Mouse (Mus musculus) adrenal gland, postnatal 10 days (tissue): ENCODE results near the gene Rgs13. TPM values are rescaled to one million over a fixed set of nuclear protein-coding genes. Genes with fewer than 3 reads are reported as not detected.
"Not testable (repeated sequence)": the region's sequence is repeated elsewhere in the genome, so short reads cannot be mapped to it uniquely, and the experiment has no call there.

Experiments used
- DNase-seq: peaks from one replicate; pipeline ENCODE4 v3.0.0; 2021; ENCODE audit warnings: mixed read lengths
- total RNA-seq, 2 experiments: library from RNA; stranded (reverse); gene quantifications; 2 replicates each; pipeline ENCODE4 v1.2.3; 2021

Gene Rgs13
- total RNA-seq, 2 experiments from 2014 or later: not detected

DNA sequence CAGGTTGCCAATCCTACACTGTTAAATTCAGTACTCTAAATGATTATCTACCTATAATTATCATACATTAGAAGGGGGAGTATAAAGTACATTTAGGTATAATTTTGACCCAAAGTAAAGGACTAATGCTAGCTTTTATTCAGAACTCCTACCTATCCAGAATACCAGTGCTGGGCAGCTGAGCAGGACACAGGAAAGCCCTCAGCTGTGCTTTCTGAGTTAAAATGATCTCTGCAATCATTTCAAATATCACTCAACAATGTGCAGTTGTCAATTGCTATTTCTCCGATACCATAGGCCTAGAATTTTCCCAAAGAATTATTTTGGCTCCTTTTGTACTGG lies 25.0 kb downstream of the Rgs13 start:
- no peak for DNase-seq

DNA sequence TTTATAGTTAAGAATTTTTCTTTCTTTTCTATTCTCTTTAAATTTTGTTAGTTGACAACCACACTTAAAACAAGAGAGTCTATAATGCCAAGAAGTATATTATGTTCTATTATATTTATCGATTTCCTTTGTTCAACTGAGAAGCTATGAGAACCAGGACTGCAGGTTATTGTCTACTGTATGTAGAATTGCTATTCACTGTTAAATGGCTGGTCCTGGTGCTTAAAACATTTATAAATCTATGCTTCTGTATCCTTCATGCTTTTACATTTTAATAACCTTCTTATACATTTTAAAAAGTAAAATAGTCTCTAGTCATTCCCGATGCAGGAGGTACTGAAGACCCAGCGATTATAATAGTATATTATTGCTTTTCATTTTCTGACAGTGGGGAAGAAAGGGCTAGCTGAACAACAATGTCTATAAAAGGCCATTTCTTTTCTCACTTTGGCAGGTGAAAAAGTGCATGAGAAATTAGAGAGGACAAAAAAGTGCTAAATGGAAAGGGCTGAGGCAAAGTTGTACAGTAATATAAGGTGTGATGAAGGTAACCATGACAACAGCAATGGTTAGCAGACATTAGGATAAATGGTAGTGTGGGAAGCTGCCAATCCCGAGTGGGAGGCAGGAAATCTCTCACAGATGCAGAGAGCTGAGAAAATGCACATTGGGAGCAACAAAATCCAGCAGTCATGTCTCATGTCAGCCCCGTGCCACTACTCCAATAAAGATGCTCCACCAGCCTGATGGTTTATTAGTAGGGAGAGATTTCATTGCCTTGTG lies 25.6 kb downstream of the Rgs13 start:
- DNase-seq: no peak

DNA sequence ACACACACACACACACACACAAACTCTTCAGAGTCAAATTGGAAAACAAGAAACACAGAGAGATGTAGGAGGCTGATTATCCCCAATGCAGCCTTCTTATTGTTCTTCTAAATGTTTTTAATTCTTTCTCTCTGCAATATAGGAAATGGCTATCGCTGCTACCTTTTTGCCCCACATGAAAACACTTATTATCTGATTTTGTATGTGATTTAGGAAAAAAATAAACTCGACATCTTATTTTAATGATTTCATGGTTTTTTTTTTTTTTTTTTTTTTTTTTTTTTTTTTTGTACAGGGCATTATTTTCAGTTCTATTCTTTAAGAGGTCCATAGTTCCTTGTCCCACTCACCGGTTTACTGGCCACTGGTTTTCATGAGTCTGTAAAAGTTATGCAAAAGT lies 27.2 kb downstream of the Rgs13 start:
- no peak for DNase-seq

DNA sequence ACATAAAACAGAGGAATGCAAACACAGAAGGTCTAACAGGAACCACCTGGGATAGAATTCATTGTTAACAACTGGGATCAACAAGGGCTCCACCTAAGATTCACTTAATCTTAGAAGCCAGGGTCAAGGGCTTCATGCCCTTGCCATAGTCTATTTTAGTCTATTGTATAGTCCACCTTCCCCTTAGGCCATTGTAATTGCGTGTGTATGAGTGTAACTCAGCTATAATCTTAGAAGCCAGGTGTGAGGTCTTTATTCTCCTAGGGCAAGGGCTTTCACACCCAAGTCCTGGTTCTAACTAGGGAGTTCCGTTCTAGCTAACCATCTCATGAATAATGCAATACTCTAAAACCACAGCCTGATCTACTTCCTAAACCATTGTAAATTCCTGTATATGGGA lies 35.8 kb downstream of the Rgs13 start:
- DNase-seq: not testable (repeated sequence)

DNA sequence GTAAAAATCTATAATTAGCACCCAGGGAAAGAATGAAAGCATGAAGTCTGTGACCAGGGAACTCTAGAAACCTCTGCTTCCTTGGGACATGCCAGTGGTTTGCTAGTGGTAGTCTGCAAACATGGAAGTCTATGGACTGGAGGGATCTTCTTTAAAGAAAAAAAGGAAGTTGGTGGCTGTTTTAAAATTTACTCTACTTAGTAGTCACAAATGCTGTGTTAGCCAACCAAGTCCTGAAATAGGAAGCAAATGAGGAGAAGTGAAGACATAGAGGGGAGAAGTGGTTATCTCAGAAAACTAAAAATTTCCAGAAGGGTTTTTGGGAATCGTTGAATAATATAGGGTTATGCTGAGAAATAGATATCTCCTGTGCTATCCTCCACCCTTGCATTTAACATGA lies 37.3 kb downstream of the Rgs13 start:
- DNase-seq: no peak

DNA sequence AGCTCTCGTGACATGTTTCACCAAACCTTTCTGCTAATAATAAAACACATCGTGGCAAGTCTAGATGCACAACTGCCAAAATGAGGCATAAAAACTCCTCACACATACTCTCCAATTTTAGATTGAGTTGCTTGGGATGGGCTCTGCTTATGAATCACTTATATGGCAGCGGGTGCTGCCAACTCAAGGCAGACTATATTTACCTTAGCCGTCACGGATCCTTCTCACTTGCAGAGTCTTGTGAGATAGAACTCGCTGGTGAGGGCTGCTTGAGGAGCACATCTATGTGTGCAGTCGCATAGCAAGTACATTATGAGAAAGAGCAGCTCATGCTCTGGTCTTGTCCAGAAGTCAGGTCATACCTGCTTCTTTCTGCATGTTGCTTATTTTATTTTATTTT lies 49.2 kb downstream of the Rgs13 start:
- DNase-seq: no peak

DNA sequence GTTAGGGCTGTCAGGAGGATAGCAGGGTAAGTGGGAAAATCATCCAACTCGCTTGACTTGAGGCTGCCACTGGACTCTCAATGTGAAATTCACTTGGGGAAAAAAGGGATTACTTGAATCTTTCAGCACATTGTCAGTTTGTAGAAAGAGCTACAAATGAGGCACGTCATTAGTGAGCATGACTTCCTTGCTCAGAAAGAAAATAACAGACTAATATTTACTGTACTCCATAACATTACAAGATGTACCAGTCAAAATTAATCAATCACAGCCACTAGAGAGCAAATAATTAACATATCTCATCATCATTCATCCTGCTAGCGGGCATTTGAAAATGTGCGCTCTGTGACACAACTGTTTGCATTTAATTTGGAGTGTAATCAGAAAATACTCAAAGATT lies 57.1 kb downstream of the Rgs13 start:
- no peak for DNase-seq

DNA sequence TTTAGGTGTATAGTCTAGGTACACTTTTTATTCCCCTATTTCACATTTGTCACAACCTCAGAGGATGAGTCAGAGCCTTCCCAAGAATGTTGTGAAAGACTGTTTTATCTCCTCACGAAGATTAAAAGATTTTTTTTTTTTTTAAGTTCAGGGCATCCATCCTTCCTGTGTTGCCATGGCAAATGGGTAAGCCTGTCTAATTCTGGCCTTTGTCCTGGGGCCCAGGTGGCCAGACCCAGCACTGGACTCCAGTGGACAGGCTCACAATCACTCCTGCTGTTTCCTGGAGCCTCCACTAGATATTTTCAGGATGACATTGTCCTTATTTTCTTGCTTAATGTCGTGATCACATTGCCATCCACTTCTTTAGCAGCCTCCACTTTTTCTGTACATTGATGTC lies 57.7 kb downstream of the Rgs13 start:
- DNase-seq: no peak

DNA sequence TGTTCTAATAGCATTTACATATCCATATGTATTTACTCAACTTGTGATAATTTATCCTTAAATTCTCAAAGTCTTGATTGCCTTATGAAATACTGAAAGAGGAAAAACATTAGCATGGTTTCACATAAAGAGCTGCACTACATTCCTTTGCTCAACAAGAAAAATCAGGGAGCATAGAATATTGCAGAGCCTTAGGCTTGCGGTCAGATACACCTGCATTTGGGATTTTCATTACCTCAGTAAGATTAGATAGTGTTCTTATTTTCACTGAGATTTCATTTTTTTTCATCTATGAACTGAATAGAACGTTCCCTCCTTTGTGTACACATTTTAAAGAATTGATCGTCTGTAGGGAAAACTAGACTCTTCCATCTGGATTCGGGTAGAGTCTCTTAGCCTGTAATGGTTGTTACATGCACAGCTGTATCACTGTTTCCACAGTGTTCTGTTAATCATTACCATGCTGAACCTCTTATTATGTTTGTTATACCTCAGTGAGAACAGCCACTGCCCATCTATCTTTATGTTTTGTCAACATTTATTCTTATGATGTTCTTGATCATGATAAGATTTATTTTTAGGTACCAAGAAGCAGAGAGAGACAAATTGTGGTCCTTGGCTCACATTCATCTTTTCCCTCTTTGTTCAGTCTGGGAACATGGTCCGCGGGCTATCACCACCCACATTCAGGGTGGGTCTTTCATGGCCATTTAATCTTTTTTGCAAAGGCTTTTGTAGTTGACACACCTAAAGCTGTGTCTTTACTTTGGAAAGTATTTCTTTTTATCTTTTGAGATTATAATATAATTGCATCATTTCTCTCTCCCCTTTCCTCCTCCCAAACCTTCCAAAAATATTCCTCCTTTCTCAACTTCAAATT lies 61.1 kb downstream of the Rgs13 start:
- DNase-seq: no peak

DNA sequence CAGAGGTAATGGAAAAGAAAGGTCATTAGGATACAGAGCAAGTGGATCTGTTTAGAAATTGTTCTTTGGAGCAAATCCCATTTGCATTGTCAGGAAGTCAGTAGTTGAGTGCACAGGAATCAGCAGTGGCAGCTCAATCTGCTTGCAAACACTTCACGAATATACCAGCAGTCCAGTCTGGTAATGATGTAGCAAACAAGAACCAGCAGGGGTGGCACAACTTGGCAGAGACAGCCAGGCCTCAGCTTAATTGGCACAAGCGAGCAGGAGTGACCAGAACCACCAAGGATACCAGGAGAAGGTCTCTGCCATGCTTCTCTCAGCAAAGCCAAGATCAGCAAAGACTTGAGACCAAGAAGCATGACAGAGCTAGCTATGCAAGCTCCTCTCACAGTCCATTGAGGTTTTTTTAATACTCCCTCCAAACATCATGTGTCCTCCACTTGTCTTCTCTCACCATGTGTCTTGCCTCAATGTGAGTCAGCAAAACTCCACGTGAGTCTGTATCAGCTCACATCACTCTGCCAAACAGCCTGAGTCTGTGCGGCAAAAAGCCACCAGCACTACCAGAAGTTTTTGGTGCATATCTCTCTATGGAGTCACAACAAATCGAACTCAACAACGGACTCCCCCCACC lies 63.6 kb downstream of the Rgs13 start:
- DNase-seq: no peak

DNA sequence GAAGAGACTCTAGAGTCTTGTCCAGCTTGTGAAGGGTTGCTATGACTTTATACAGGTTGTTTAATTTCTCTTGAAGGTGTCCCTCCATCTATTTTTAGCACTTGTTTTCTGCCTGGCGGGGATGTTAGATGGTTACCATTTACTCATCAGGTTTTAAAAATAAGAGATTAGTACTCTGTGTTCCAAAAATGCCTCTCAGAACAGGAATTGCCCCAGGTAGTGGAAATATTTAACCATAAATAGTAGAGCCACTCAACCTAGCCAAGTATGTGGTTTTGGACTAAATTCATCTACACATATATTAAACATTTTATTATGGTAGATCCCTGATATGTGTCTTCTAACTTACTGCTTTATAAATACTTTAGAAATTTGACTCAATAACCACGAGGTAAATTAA lies 64.2 kb downstream of the Rgs13 start:
- no peak for DNase-seq

DNA sequence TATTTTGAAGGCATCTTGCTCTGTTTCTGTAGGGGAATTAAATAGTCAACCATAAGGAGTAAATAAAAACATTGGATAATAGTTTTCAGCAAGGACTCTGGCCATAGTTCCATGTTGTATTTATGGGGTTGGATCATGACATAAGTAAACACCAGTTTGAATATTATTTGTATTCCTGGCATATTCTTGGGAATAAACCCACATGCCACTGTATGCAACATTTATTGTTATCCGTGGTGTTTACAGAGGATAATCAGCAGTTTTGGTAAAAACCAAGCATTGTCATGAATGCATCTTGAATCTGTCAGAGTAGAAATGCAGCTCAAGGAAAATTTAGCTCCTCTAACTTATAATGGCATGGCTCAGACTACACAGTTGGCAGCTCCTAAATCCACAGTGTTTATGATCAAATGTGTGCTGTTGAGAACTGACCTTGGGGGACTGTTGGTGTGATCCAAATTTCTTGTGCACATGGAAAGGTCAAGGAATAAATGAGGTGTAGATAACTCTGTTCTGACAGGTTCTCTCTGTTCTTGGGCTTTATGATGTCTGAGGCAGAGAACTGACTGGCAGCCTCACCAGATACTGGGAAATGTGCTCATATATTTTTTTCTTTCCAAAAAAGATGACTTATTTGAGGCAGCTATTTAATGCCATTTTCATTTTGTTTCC lies 78.4 kb downstream of the Rgs13 start:
- no peak for DNase-seq

DNA sequence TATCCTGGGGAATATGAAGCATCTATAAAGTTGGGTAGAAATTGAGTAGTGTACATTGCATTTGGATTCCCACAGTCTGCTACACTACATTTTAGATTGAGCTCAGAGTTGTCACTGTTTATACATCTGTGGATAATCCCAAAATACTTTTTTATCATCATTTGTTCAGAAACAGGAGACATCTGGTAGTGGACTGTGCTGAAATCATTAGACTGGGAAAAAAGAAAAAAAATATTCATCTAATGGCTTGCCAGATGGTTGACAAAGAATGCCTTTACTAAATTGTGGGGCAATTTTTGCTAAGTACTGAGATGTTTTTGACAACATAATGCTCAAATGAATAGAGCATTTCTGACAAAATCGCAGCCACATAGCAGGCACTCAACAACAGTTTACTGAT lies 86.8 kb downstream of the Rgs13 start:
- no peak for DNase-seq

Other genes starting within 250 kb of the Rgs13 start
- gene Rgs2, start 173.2 kb downstream of the Rgs13 start, total RNA-seq: 100 to 1,000 TPM; 254 to 383 TPM
- gene Rgs1, start 71.9 kb upstream of the Rgs13 start, total RNA-seq: 1 to 10 TPM; 1.2 to 1.5 TPM